Mouse (Mus musculus): Measurements from ENCODE around the gene Sult1b1. TPM values are rescaled to one million over a fixed set of nuclear protein-coding genes. Genes with fewer than 3 reads are reported as not detected.

Sult1b1 gene
- polyA plus RNA-seq, 1 experiment, result 24.4 TPM

Other genes with a start within 250 kb of the Sult1b1 start
- gene Ugt2a3, start 201.0 kb downstream of the Sult1b1 start, polyA plus RNA-seq (2012; rRNA removed), result 2.2 and 18.9 TPM in 2 replicates
- gene Ugt2b38, start 114.0 kb downstream of the Sult1b1 start, polyA plus RNA-seq (2012; rRNA removed), result not detected in 2 replicates
- gene Ugt2a2, start 55.9 kb downstream of the Sult1b1 start, polyA plus RNA-seq (2012; rRNA removed), result 0.16 TPM in 1 of 2 replicates, not detected in the other
- not detected in 2 replicates for gene Gm43638, start 51.4 kb downstream of the Sult1b1 start, polyA plus RNA-seq (2012; rRNA removed)
- not detected in 2 replicates for gene Ugt2a1, start 47.3 kb downstream of the Sult1b1 start, polyA plus RNA-seq (2012; rRNA removed)
- gene Sult1d1, start 30.8 kb upstream of the Sult1b1 start, polyA plus RNA-seq (2012; rRNA removed), result 9.2 and 15.8 TPM in 2 replicates
- gene Sult1e1, start 53.4 kb upstream of the Sult1b1 start, polyA plus RNA-seq (2012; rRNA removed), result not detected in 2 replicates
- not detected in 2 replicates for gene Csn1s1, start 128.0 kb upstream of the Sult1b1 start, polyA plus RNA-seq (2012; rRNA removed)
- gene Csn2, start 161.4 kb upstream of the Sult1b1 start, polyA plus RNA-seq (2012; rRNA removed), result 0.80 and 0.94 TPM in 2 replicates
- not detected in 2 replicates for gene Csn1s2a, start 236.4 kb upstream of the Sult1b1 start, polyA plus RNA-seq (2012; rRNA removed)